Comparison of ENCODE assay signal across 14 mouse cellular contexts in the genomic region with DNA sequence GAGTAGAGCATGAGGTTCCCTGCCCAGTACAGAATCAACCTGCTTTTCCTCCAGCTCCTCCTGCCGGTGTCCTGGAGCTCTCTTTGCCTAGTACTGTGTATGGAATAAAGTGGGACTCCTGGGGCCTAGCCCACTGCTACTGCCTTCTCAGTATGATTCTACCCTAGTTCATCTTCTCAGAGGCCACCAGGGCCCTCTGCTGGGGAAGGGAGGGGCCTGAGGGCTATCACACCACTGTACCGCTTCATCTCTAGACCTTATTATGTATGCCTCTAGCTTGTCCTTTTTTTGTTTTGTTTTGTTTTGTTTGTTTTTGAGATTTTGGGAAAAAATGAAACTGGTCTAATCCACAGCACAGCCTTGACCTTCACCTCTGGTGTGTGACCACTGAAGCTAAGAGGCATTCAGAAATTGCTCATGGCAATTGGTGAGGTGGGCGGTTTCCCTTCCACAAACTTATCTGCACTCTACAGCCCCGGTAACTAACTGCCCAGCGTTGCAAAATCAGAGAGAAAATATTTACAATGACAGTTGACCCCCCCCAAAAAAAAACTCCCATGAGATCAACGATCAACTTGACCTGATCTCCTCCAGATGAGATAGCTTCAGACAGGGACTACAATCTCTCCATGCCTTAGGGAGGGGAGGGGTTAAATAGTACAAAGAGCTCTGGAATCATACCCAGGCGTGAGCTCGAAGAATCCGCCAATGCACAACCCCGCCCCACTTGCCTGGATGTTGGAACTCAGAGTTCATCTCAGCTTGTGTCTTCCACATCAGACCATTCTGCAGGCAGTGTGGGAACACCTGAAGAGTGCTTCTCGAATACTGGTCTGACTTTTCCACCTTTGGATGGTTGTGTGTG.
A peak's percentile ranks its signal among the peaks of the same experiment; 100 is the strongest.
DNase-seq lines count a peak whose midpoint lies in the region; ATAC-seq and TF ChIP-seq lines count a peak whose summit lies in the region.
"Had no signal": no experiment of that assay in that cellular context is flagged by ENCODE, and none has a peak within 500 bp of the region (broad histone marks: within the 10 kb centered on the region; RNA-seq: fewer than 3 reads in every experiment).

No protein-coding gene starts in this region.

- WGBS in intestine, embryonic 16.5 days = 69% methylated on average over 11 of the region's 11 CpGs
- 27% methylated on average over 11 of the region's 11 CpGs for WGBS in small intestine, adult 2 months
- whole genome bisulfite sequencing in forebrain, embryonic 14.5 days = 90% methylated on average over 11 of the region's 11 CpGs
- 83% methylated on average over 11 of the region's 11 CpGs for WGBS in heart, embryonic 10.5 days

- H3K4me2 ChIP-seq in intestine, embryonic 16.5 days (ENCODE audit: low read depth, low read length) = no peak overlapping the region
- H3K4me2 ChIP-seq in forebrain, embryonic 14.5 days (ENCODE audit: low read length) = no peak overlapping the region
- H3K4me2 ChIP-seq: heart, embryonic 15.5 days; neural tube, embryonic 12.5 days had no signal

- H3K4me1 ChIP-seq in intestine, embryonic 16.5 days (ENCODE audit: control insufficient read depth, insufficient read depth, low read length) = peaks cover 4% of the 10 kb centered on the region; the same call in 1 of the 2 replicates
- H3K4me1 ChIP-seq in small intestine, adult 2 months (ENCODE audit: control insufficient read depth, insufficient read depth, insufficient read length, low read length) = peaks cover 49% of the 10 kb centered on the region
- H3K4me1 ChIP-seq in forebrain, embryonic 14.5 days (ENCODE audit: control insufficient read depth, insufficient read depth, low read length) = no peaks in the 10 kb centered on the region
- 0 out of 2 replicates have a peak, but pooled peaks cover 9% of the 10 kb centered on the region for H3K4me1 ChIP-seq in heart, embryonic 10.5 days
- H3K4me1 ChIP-seq: heart, embryonic 15.5 days; neural tube, embryonic 12.5 days had no signal

- no peak overlapping the region for H3K27ac ChIP-seq in layer of hippocampus, adult 2 months
- peak overlapping the region; percentile 45 for H3K27ac ChIP-seq in intestine, embryonic 16.5 days (ENCODE audit: low read length)
- peak overlapping the region; percentile 92 for H3K27ac ChIP-seq in small intestine, adult 2 months (ENCODE audit: insufficient read depth, low read depth, low read length)
- no peak overlapping the region for H3K27ac ChIP-seq in forebrain, embryonic 14.5 days (ENCODE audit: low read depth, low read length)
- no peak overlapping the region; the same call in 1 of the 2 replicates for H3K27ac ChIP-seq in heart, embryonic 10.5 days
- H3K27ac ChIP-seq: heart, embryonic 15.5 days; macrophage; neural tube, embryonic 12.5 days had no signal

- peak; percentile 46 for TF ChIP-seq CTCF in layer of hippocampus, adult 2 months (conservative IDR thresholded peaks at IDR 0.05)
- TF ChIP-seq CTCF in small intestine, adult 2 months (IDR thresholded peaks at IDR 0.05; ENCODE audit: extremely low read depth, insufficient read length, insufficient replicate concordance, low read depth, low read length) = peak; percentile 32; the same call in 1 of the 2 replicates

- H3K9ac ChIP-seq in intestine, embryonic 16.5 days (ENCODE audit: low read depth, low read length) = no peak overlapping the region
- no peak overlapping the region for H3K9ac ChIP-seq in forebrain, embryonic 14.5 days (ENCODE audit: low read length)
- H3K9ac ChIP-seq: heart, embryonic 15.5 days; neural tube, embryonic 12.5 days had no signal

- H3K4me3 ChIP-seq in layer of hippocampus, adult 2 months = no peak overlapping the region
- no peak overlapping the region for H3K4me3 ChIP-seq in intestine, embryonic 16.5 days (ENCODE audit: low read length)
- no peak overlapping the region for H3K4me3 ChIP-seq in small intestine, adult 2 months (ENCODE audit: low read depth, low read length)
- no peak overlapping the region for H3K4me3 ChIP-seq in forebrain, embryonic 14.5 days (ENCODE audit: low read depth, low read length)
- H3K4me3 ChIP-seq in heart, embryonic 10.5 days = no peak overlapping the region
- H3K4me3 ChIP-seq: heart, embryonic 15.5 days; neural tube, embryonic 12.5 days had no signal

- H3K36me3 ChIP-seq in intestine, embryonic 16.5 days (ENCODE audit: control insufficient read depth, insufficient read depth, low read length) = no peaks in the 10 kb centered on the region
- no peaks in the 10 kb centered on the region for H3K36me3 ChIP-seq in small intestine, adult 2 months (ENCODE audit: control insufficient read depth, insufficient read depth, low read length)
- no peaks in the 10 kb centered on the region for H3K36me3 ChIP-seq in forebrain, embryonic 14.5 days (ENCODE audit: control insufficient read depth, insufficient read depth, low read length)
- H3K36me3 ChIP-seq in heart, embryonic 10.5 days = no peaks in the 10 kb centered on the region
- H3K36me3 ChIP-seq: heart, embryonic 15.5 days; neural tube, embryonic 12.5 days had no signal

- H3K9me3 ChIP-seq in intestine, embryonic 16.5 days (ENCODE audit: control insufficient read depth, low read length) = no peaks in the 10 kb centered on the region
- H3K9me3 ChIP-seq in forebrain, embryonic 14.5 days (replicated peaks; ENCODE audit: control insufficient read depth, low read length) = no peaks in the 10 kb centered on the region
- H3K9me3 ChIP-seq in heart, embryonic 10.5 days = no peaks in the 10 kb centered on the region
- H3K9me3 ChIP-seq: heart, embryonic 15.5 days; neural tube, embryonic 12.5 days had no signal

- TF ChIP-seq POLR2A in small intestine, adult 2 months (IDR thresholded peaks at IDR 0.05; ENCODE audit: low read depth, low read length) = no peak

- peak; percentile 54; the same call in 1 of the 2 replicates for ATAC-seq in intestine, embryonic 16.5 days
- no peak for ATAC-seq in forebrain, embryonic 14.5 days
- ATAC-seq: forebrain, embryonic 16.5 days had no signal

- DNase-seq in layer of hippocampus, adult 2 months (ENCODE audit: low spot score in 2 of 2) = no peak
- no peak for DNase-seq in layer of hippocampus, adult 9-11 months
- peak; percentile 35 for DNase-seq in ZHBTc4 (ENCODE audit: low read depth, low spot score)
- no peak for DNase-seq in adrenal gland, adult 18-20 months (ENCODE audit: low spot score in 2 of 2)
- DNase-seq in forebrain, embryonic 14.5 days (ENCODE audit: low spot score) = no peak
- no peak for DNase-seq in heart, embryonic 10.5 days (ENCODE audit: low spot score)
- DNase-seq: kidney, adult 11 months; right cerebral cortex, postnatal 25 days had no signal

- H3K27me3 ChIP-seq in intestine, embryonic 16.5 days (replicated peaks; ENCODE audit: control insufficient read depth, insufficient read depth, low read length) = no peaks in the 10 kb centered on the region
- no peaks in the 10 kb centered on the region for H3K27me3 ChIP-seq in small intestine, adult 2 months (ENCODE audit: control insufficient read depth, insufficient read depth, low read length)
- H3K27me3 ChIP-seq in forebrain, embryonic 14.5 days (replicated peaks; ENCODE audit: control insufficient read depth, insufficient read depth, low read length) = no peaks in the 10 kb centered on the region
- H3K27me3 ChIP-seq in heart, embryonic 10.5 days (ENCODE audit: insufficient read depth, poor library complexity, severe bottlenecking) = no peaks in the 10 kb centered on the region
- H3K27me3 ChIP-seq: heart, embryonic 15.5 days; neural tube, embryonic 12.5 days had no signal

Comparison
In these comparisons a context has a peak if more than half of its experiments do, and no peak if none do; other contexts are left out.
1. H3K27ac ChIP-seq: peak in intestine, embryonic 16.5 days (single experiment) and small intestine, adult 2 months (single experiment); none in layer of hippocampus, adult 2 months (single experiment), forebrain, embryonic 14.5 days (single experiment) and heart, embryonic 10.5 days (single experiment).